Mouse (Mus musculus) brain, embryonic 14.5 days (tissue): ENCODE measurements around the gene Fgf11.

Source experiments
- CTCF ChIP-seq: fragments of 200-500 bp; IDR thresholded peaks from 2 replicates; pipeline ENCODE4 v1.5.1; 2012; ENCODE audit warnings: inconsistent platforms, mild to moderate bottlenecking, moderate library complexity, borderline replicate concordance; ENCODE audit not compliant: insufficient read depth, insufficient read length; ENCODE audit errors: extremely low read depth
- POLR2A ChIP-seq: fragments of 200-500 bp; IDR thresholded peaks from 2 replicates; pipeline ENCODE4 v1.6.1; 2012; ENCODE audit warnings: mild to moderate bottlenecking, inconsistent platforms, borderline replicate concordance; ENCODE audit not compliant: poor library complexity, insufficient read depth, insufficient read length, severe bottlenecking; ENCODE audit errors: extremely low read depth

- TF ChIP-seq CTCF (no peak), POLR2A (no peak)
Measured at GRCm38 (mm10) chr11:69793429-69793828, 8.2 kb downstream of the Fgf11 start.
